In genomic region chr12:86478908-86479307, GRCm38 (mm10) we compare ENCODE assay signal across 26 mouse cellular contexts.
DNase-seq lines count a peak whose midpoint lies in the region; ATAC-seq and TF ChIP-seq lines count a peak whose summit lies in the region.
"Had no signal": no experiment of that assay in that cellular context is flagged by ENCODE, and none has a peak within 500 bp of the region (broad histone marks: within the 10 kb centered on the region; RNA-seq: fewer than 3 reads in every experiment).

No protein-coding gene starts in this region.

- H3K9me3 ChIP-seq in liver, embryonic 12.5 days (replicated peaks): no peaks in the 10 kb centered on the region
- no peaks in the 10 kb centered on the region for H3K9me3 ChIP-seq in E14TG2a.4 (ENCODE audit: low read length)
- H3K9me3 ChIP-seq: embryonic facial prominence, embryonic 10.5 days; embryonic facial prominence, embryonic 12.5 days; forebrain, embryonic 13.5 days; forebrain, embryonic 15.5 days; G1E had no signal

- H3K36me3 ChIP-seq in liver, adult 2 months (ENCODE audit: control insufficient read depth, insufficient read depth, low read length): no peaks in the 10 kb centered on the region
- no peaks in the 10 kb centered on the region for H3K36me3 ChIP-seq in liver, embryonic 12.5 days
- H3K36me3 ChIP-seq in E14TG2a.4 (ENCODE audit: insufficient read depth, low read length): peaks cover 99% of the 10 kb centered on the region
- no peaks in the 10 kb centered on the region for H3K36me3 ChIP-seq in heart, adult 2 months (ENCODE audit: control insufficient read depth, insufficient read depth, low read length)
- H3K36me3 ChIP-seq in thymus, adult 2 months (ENCODE audit: control insufficient read depth, insufficient read depth, low read length): no peaks in the 10 kb centered on the region
- H3K36me3 ChIP-seq: embryonic facial prominence, embryonic 10.5 days; embryonic facial prominence, embryonic 12.5 days; forebrain, embryonic 15.5 days; G1E had no signal

- intact Hi-C loops in heart, adult 2 months (cut with DNase I): loop anchor here (10.0 kb wide), 1 partner anchor 56 kb away; no protein-coding TSS in a partner anchor

- WGBS in liver, adult 2 months: 83% methylated on average over 5 of the region's 5 CpGs
- 63% methylated on average over 5 of the region's 5 CpGs for WGBS in liver, embryonic 12.5 days (ENCODE audit: insufficient replicate concordance)
- WGBS in heart, adult 2 months: 92% methylated on average over 5 of the region's 5 CpGs
- WGBS in thymus, adult 2 months: 92% methylated on average over 5 of the region's 5 CpGs

- no peaks in the 10 kb centered on the region; the same call in 1 of the 2 replicates for H3K27me3 ChIP-seq in liver, adult 2 months (ENCODE audit: control insufficient read depth, insufficient read depth, low read length)
- H3K27me3 ChIP-seq in liver, embryonic 12.5 days (replicated peaks): peaks cover 3% of the 10 kb centered on the region; the same call in 1 of the 2 replicates
- H3K27me3 ChIP-seq in E14TG2a.4 (ENCODE audit: insufficient read depth, low read length): no peaks in the 10 kb centered on the region
- no peaks in the 10 kb centered on the region for H3K27me3 ChIP-seq in heart, adult 2 months (ENCODE audit: control insufficient read depth, insufficient read depth, low read length)
- H3K27me3 ChIP-seq in thymus, adult 2 months (ENCODE audit: control insufficient read depth, insufficient read depth, low read length): no peaks in the 10 kb centered on the region
- H3K27me3 ChIP-seq: embryonic facial prominence, embryonic 12.5 days; forebrain, embryonic 13.5 days; forebrain, embryonic 15.5 days had no signal

- H3K79me2 ChIP-seq in liver, adult 2 months (ENCODE audit: control insufficient read depth, insufficient read depth, low read length): no peaks in the 10 kb centered on the region
- no peaks in the 10 kb centered on the region for H3K79me2 ChIP-seq in heart, adult 2 months (replicated peaks; ENCODE audit: control insufficient read depth, insufficient read depth, low read length)

- H3K27ac ChIP-seq in liver, adult 2 months (replicated peaks; ENCODE audit: insufficient read depth, low read depth, low read length): 0 out of 2 replicates have a peak overlapping the region, but pooled peaks have one; percentile 12
- H3K27ac ChIP-seq in liver, embryonic 12.5 days: no peak overlapping the region
- no peak overlapping the region for H3K27ac ChIP-seq in heart, adult 2 months
- H3K27ac ChIP-seq in thymus, adult 2 months (ENCODE audit: control insufficient read depth, insufficient read depth, low read length): no peak overlapping the region
- H3K27ac ChIP-seq: embryonic facial prominence, embryonic 10.5 days; embryonic facial prominence, embryonic 12.5 days; forebrain, embryonic 13.5 days; forebrain, embryonic 15.5 days had no signal

- no peak for ATAC-seq in liver, embryonic 12.5 days
- ATAC-seq: activated CD4-positive, CD25-positive, alpha-beta regulatory T cell, adult 4 months; CD4-positive, CD25-positive, alpha-beta regulatory T cell, adult 4 months; forebrain, embryonic 13.5 days; forebrain, embryonic 15.5 days; forebrain, postnatal 0 days; Patski had no signal

- H3K4me3 ChIP-seq in liver, adult 2 months (ENCODE audit: insufficient read depth, low read depth, low read length): no peak overlapping the region
- no peak overlapping the region for H3K4me3 ChIP-seq in liver, embryonic 12.5 days
- peak overlapping the region; percentile 99 for H3K4me3 ChIP-seq in E14TG2a.4 (replicated peaks; ENCODE audit: low read length)
- no peak overlapping the region for H3K4me3 ChIP-seq in heart, adult 2 months
- H3K4me3 ChIP-seq in thymus, adult 2 months (ENCODE audit: control insufficient read depth, insufficient read depth, low read length): no peak overlapping the region
- H3K4me3 ChIP-seq: embryonic facial prominence, embryonic 10.5 days; embryonic facial prominence, embryonic 12.5 days; forebrain, embryonic 13.5 days; forebrain, embryonic 15.5 days had no signal

- H3K4me1 ChIP-seq in liver, adult 2 months (ENCODE audit: control insufficient read depth, insufficient read depth, low read length): peaks cover 13% of the 10 kb centered on the region; the same call in 1 of the 2 replicates
- no peaks in the 10 kb centered on the region for H3K4me1 ChIP-seq in liver, embryonic 12.5 days
- H3K4me1 ChIP-seq in E14TG2a.4 (replicated peaks; ENCODE audit: low read depth, low read length): peaks cover 99% of the 10 kb centered on the region
- H3K4me1 ChIP-seq in heart, adult 2 months (ENCODE audit: control insufficient read depth, insufficient read depth, low read length): peaks cover 4% of the 10 kb centered on the region
- no peaks in the 10 kb centered on the region for H3K4me1 ChIP-seq in thymus, adult 2 months (replicated peaks; ENCODE audit: control insufficient read depth, insufficient read depth, low read length)
- H3K4me1 ChIP-seq: forebrain, embryonic 13.5 days; forebrain, embryonic 15.5 days had no signal

- no peak overlapping the region for H3K4me2 ChIP-seq in liver, embryonic 12.5 days
- H3K4me2 ChIP-seq: embryonic facial prominence, embryonic 12.5 days; forebrain, embryonic 13.5 days; forebrain, embryonic 15.5 days had no signal

- no peak for DNase-seq in liver, adult 2 months (ENCODE audit: extremely low read depth, low read depth, low spot score)
- DNase-seq in ES-CJ7 (ENCODE audit: low read depth, low spot score): peak; percentile 96
- peak; percentile 84 for DNase-seq in R1 (ENCODE audit: low read depth, low spot score)
- DNase-seq in heart, adult 2 months: no peak
- no peak for DNase-seq in retina, embryonic 14.5 days (ENCODE audit: low spot score)
- no peak for DNase-seq in thymus, adult 2 months
- DNase-seq: adrenal gland, adult 8-10 months; adrenal gland, postnatal 14 days; adrenal gland, postnatal 36 days; B cell, adult 2 months; cerebellum, adult 11-12 months; cerebellum, adult 2 months; cerebellum, adult 9-10 months; cerebellum, postnatal 10 days; cerebellum, postnatal 25 days; forebrain, postnatal 0 days had no signal

- no peak for TF ChIP-seq EP300 in heart, adult 2 months (IDR thresholded peaks at IDR 0.05; ENCODE audit: insufficient read depth, low read depth, low read length)

- TF ChIP-seq CTCF in liver, adult 2 months (IDR thresholded peaks at IDR 0.05; ENCODE audit: low read depth, low read length): no peak
- TF ChIP-seq CTCF in E14TG2a.4 (conservative IDR thresholded peaks at IDR 0.05; ENCODE audit: low read length): no peak
- TF ChIP-seq CTCF in heart, adult 2 months (IDR thresholded peaks at IDR 0.05): no peak
- no peak for TF ChIP-seq CTCF in thymus, adult 2 months (IDR thresholded peaks at IDR 0.05; ENCODE audit: borderline replicate concordance, control insufficient read depth, extremely low read depth, insufficient read depth, low read length, poor library complexity)

- no peak overlapping the region for H3K9ac ChIP-seq in liver, adult 2 months (ENCODE audit: low read depth, low read length)
- H3K9ac ChIP-seq in liver, embryonic 12.5 days: no peak overlapping the region
- H3K9ac ChIP-seq in heart, adult 2 months (ENCODE audit: low read depth, low read length): no peak overlapping the region
- H3K9ac ChIP-seq: embryonic facial prominence, embryonic 12.5 days; forebrain, embryonic 13.5 days; forebrain, embryonic 15.5 days; forebrain, postnatal 0 days had no signal

- TF ChIP-seq POLR2A in liver, adult 2 months (IDR thresholded peaks at IDR 0.05; ENCODE audit: extremely low read depth, insufficient read depth, low read length): no peak
- TF ChIP-seq POLR2A in heart, adult 2 months (IDR thresholded peaks at IDR 0.05; ENCODE audit: insufficient read depth, low read depth, low read length): no peak
- no peak for TF ChIP-seq POLR2A in thymus, adult 2 months (IDR thresholded peaks at IDR 0.05; ENCODE audit: control insufficient read depth, extremely low read depth, insufficient read depth, low read length, poor library complexity)

Comparison
In these comparisons a context has a peak if more than half of its experiments do, and no peak if none do; other contexts are left out.
1. DNase-seq: peak in ES-CJ7 (single experiment) and R1 (single experiment); none in liver, adult 2 months (single experiment), heart, adult 2 months (0 of 2), retina, embryonic 14.5 days (single experiment) and thymus, adult 2 months (single experiment).